Mouse (Mus musculus) liver, postnatal 0 days (tissue): ENCODE results near the gene Ppil4.

ENCODE experiments used
- CTCF ChIP-seq: sonication (generic); IDR thresholded peaks from 2 replicates; pipeline ENCODE4 v1.5.1; 2016; ENCODE audit warnings: antibody characterized with exemption, low read depth
- EP300 ChIP-seq: IDR thresholded peaks from 2 replicates; pipeline ENCODE4 v1.6.1; 2016; ENCODE audit warnings: antibody characterized with exemption, low read depth, mild to moderate bottlenecking

DNA sequence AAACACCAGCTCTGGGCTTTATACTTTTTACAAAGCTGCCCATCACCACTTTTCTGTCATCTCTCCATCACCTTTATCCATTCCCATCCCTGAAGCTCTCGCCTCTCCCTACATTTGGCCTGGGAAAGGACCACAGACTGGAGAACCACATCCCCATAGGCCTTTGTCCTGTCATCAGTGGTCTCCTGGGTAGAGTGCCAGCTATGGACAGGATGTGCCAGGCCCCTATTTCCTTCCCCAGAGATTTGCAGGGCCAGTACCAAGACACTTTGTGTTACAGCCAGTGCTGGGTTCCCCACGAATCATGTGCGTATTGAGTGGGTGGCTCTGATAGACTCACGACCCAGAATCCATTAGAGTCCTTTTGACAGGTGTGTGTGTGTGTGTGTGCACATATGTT lies 53.3 kb downstream of the Ppil4 start:
- TF ChIP-seq EP300: no peak
- TF ChIP-seq CTCF: no peak
